Mouse (Mus musculus) CD4-positive, CD25-positive, alpha-beta regulatory T cell, adult 4 months (primary cell): ENCODE data around the gene Ddr2. TPM values are rescaled to one million over a fixed set of nuclear protein-coding genes. Genes with fewer than 3 reads are reported as not detected.

Experiments used
- ATAC-seq: one replicate; pipeline ENCODE4 v1.8.0; 2017
- polyA plus RNA-seq, 2 experiments: library from polyadenylated mRNA; unstranded; fragments of 100-300 nt; shearing (Covaris generic); gene quantifications; one replicate each; pipeline ENCODE4 v1.2.1; 2017

Gene Ddr2
- polyA plus RNA-seq, 2 experiments from 2014 or later: not detected

DNA sequence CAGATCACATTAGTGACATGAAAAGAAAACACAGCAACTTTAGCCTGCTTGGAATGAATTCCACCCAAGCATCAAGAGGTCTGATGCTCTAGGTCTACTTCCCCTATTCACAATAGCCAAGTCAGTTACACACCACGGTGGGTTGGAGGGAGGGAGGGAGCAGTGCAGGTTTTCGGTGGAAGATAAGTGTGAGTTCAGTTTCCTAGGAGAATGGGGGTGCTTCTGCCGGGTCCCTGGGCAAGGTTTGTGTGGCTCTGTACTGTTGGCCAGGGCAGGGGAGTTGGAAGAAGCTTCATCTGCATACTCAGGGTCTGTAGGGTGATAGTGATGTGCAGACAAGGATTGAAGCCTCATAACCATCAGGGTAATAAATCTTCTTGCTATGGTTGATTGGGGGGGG, 164.6 kb downstream of the Ddr2 start:
- no peak for ATAC-seq

DNA sequence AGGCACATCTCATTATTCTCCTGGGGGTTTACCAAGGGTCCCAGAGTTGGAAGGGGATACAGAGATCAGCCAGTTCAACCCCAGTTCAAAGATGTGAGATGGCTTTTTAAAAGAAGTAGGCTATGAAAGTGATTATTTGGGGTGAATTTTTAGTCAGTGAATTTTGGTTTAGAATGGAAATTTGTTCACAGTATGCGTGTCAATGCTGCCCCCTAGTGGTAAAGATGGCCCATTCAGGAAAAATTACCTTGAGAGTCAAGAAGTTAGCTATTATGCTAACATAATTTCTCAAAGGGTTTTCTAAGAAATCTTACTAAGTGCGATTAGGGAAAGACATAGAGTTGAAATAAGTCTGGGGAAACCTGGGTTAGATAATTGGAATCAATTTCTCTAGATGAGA, 171.2 kb downstream of the Ddr2 start:
- peak; percentile 51 for ATAC-seq

DNA sequence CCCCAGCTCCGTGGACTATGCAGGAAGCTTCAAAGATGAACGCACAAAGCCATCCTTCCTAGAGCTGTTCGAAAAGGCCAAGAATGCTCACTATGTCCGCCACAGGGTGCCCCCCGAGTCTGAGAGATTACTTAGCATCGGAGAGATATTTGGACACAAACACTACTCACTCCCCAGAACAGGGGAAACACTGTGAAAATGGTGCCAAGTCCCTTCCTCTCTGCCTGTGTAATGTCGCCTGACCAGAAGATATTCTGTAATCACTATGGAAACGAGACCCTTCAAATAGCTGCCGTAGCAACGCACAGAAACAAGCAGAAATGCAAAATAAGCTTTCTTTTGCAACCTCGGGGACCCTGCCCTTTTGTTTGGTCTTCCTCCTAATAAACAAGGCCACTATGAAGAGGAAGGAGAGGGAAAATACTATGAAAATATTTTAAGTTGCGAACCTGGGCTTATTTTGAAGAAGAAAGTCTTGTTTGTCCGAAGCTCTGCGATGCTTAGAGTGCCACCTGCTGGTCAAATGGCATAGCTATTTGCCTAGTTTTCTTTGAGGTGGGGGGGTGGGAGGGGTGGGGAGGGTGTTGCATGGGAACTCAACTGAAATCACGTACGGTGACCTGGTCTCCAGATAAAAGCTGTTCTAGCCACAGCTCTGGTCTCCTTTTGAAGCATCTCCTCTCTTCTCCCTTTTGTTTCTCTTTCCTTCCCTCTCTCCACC, 176.4 kb downstream of the Ddr2 start:
- ATAC-seq: no peak

DNA sequence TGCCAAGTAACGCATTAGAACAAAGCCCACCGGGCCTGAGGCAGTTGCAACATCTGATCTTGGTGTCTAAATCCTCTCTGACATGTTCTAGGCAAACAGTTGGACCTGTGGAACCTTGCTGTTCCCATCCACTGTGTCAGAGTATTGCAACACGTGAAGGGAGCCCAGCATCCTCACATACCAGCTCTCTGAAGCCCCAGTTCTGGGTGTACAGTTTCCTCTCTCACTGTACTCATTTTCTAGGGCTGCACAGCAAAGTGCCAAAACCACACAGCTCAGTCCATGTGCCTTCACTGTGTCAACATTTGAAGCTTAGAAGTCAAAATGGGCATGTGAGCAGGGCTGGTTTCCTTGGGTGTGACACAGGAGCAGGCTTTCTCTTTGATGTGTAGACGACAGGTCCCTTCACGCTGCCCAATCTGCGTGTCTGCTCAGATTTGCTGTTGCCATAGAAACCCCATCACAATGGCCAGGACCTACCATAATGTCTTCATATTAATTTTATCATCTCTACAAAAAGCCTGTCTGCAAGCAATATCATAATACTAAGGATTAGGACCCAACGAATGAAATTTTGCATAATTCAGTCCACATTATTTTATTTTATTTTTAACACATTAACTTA, 178.3 kb downstream of the Ddr2 start:
- ATAC-seq: no peak

DNA sequence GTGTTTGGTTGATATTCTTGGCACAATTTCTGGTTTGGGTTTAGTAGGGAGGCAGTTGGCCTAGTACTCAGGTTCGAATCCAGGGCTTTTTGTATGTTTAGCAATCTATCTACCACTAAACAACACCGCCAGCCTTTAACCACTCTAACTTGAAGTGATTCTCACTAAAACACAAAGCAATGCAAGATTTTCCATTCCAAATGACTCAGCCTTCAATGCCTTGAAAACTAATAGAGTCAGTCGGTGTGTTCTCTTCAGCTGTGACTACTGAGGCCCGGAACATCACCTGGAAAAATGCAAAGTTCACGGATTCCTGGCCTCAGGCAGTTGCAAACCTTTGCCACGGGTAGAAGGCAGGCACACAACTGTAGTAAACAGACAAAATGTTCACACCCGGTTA, 178.9 kb downstream of the Ddr2 start:
- no peak for ATAC-seq

DNA sequence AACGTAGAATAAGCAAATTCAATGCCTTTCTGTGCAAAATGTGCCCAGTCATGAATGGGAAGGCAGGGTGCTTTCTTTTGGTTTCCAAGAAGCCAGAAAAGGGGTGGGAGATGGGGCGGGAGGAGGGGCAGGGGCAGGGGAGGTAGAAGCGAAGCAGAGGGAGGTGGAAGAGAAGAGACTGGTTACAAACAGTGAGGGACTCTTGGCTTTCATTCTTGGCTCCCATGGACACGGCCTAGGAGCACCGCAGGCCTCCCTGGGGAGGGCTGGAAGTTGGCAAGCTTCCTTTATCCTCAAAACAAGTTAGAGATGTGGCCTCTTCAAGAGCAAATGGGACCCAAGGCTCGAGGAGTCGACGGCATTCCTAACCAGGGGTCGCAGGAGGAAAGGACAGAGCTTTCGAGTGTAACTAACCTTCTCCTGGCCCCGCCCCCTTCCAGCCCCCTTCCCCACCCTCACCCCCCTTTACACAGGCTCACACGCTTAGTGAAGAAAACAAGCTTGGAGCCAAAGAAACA, 182.0 kb downstream of the Ddr2 start, which contains the start of gene Ccdc190:
TSS of gene Ccdc190 (plus strand) at position 195 of the 518 bp plus-strand sequence.
- no peak for ATAC-seq

DNA sequence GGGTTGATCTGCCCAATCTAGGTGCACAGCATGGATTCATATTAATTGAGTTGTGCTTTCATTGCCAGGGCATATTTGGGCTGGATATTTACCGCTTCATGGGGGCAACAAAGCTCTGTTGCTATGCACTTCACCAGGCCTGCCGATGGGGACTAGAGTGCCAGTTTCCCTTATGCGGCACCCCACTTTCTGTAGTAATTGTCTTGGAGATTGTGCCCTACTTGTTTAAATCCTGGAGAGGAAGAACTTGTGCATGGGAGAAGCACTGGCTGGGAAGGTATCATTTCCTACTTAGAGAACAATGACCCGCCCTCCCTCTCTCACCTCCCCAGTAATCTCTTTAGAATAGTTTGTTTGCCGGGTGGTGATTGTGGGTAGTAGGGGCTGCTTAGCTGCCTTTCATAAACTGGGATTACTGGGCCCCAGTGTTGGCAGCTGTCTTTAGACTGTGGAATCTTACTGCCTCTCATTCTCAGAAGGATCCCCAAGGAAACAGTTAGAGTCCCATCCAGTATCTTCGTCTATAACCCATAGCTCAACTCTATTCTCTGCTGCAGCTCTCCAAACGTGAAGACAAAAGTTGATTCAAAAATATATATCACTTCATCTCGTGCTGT, 182.7 kb downstream of the Ddr2 start:
- no peak for ATAC-seq

DNA sequence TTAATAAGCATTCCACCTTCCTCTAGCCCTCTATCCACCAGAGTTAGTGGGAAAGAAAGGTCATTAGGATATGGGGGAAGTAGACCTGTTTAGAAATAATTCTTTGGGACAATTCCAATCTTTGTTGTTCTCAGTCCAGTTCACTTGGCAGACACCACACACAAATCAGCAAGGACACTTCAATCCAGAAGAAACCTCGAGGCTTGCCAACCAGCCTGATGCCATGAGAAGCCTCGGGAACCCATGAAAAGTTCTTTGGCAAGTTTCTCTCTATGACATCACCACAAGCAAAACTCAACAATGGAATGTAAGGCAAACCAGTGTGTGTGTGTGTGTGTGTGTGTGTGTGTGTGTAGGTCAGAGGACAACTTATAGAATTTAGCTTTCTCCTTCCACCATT, 186.0 kb downstream of the Ddr2 start:
- no peak for ATAC-seq

Other genes with a start within 250 kb of the Ddr2 start
- gene Ccdc190, start 182.1 kb downstream of the Ddr2 start, polyA plus RNA-seq: not detected
- 10 to 100 TPM in 1 of 2 experiments, 1 to 10 TPM in 1; 9.4 to 13.9 TPM for gene Hsd17b7, start 141.5 kb downstream of the Ddr2 start, polyA plus RNA-seq
- gene Uap1, start 64.2 kb upstream of the Ddr2 start, polyA plus RNA-seq: 10 to 100 TPM; 12.9 to 18.1 TPM
- gene Uhmk1, start 104.6 kb upstream of the Ddr2 start, polyA plus RNA-seq: 10 to 100 TPM in 1 of 2 experiments, 1 to 10 TPM in 1; 10.0 to 12.1 TPM
- not detected for gene Sh2d1b2, start 122.0 kb upstream of the Ddr2 start, polyA plus RNA-seq
- gene Sh2d1b1, start 166.6 kb upstream of the Ddr2 start, polyA plus RNA-seq: not detected
- not detected for gene Gm7694, start 195.6 kb upstream of the Ddr2 start, polyA plus RNA-seq
- gene Spata46, start 198.0 kb upstream of the Ddr2 start, polyA plus RNA-seq: not detected